Mouse (Mus musculus): ENCODE results near the gene Ints3.

Ints3 gene

DNA sequence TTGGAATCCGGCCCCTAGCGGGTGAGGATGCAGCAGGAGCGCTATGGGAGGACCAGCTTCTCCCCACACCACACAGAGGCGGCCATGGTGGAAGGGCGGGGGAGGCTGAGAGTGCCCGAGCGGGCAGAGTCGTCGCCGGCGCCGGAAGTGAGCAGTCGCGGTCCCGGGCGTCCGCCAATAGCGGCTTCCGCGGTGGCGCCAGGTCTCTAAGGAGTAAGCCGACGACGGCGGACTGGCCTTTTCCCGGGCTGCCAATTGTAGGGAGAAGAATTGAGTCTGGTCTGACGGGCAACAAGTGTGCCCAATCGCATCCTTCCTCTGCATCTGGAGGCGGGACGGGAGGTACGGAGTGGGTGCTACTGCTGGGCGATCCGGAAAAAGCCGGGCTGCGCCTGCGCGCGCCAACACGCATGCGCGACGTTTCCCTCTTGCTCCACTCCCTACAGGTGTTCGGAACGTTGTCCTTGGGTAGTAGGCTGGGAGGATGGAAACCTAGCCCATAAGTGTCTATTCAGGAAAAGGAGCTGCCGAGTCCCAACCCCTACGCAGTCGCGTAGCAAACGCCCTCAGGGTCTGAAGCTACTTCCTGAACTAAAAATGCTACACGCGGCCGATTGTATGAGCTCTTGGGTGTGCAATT lies at the start of gene Ints3:
TSS of gene Ints3 (minus strand) at position 242 of the 640 bp plus-strand sequence.
- DNase-seq = peak; percentile 100

DNA sequence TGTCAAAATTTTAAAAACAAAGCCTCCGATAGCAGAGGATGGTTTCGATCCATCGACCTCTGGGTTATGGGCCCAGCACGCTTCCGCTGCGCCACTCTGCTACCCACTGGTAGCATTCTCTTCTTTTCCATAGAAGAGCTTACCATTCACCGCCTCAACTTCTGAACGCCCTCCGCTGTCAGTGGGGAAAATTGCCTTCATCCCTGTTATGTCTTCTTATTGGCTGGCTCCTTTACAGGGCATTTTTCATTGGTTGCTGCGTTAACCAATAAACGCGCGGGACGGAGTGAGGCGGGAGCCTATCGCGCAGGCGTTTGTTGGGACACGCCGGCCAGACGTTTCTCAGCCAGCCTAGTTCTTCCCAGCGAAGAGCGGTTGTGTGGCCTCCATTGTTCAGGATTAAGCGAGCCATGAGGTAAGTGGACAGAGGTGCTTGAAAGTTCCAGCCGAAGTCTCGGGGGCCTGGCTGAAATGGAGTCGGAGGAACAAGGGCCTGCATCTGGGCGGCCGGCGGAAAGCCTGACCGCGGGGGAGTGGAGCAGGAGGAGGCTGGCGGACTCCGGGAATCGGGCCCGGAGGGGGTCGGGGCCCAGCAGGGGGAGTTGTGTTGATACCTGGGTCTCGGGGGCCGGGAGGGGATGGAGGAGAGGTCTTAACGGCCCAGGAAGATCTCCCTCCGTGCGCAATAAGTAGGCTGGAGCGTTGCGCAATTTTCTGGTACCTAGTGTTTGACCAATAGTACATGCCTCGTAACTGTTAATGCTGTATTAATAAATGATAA lies 42.6 kb upstream of the Ints3 start, which contains the start of gene Ilf2:
TSS of gene Ilf2 (plus strand) at position 296 of the 781 bp plus-strand sequence.
- peak; percentile 97 for DNase-seq

DNA sequence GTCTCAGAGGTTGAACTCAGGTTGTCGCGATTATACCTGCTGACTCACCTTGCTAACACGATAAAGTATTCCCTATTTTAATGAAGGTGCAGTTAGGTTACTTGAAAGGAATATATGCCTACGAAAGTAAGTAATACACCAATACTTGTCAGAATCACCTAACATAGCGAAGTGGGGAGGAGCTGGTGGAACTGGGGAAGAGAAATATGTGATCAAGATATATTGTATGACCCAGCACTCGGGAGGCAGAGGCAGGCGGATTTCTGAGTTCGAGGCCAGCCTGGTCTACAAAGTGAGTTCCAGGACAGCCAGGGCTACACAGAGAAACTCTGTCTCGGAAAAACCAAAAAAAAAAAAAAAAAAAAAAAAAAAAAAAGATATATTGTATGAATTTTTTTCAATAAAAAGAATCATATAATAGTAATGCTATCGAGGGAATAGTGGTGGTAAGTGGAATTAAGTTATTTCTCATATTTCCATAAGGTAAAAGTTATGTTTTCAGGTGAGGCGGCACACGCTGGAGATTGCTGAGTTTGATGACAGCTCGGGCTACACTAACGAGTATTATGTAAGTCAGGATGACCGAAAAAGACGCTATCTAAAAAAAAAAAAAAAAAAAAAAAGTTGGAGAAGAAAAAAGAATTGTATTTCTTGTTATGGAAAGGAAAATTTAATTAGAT lies 41.9 kb upstream of the Ints3 start:
- no peak for DNase-seq

DNA sequence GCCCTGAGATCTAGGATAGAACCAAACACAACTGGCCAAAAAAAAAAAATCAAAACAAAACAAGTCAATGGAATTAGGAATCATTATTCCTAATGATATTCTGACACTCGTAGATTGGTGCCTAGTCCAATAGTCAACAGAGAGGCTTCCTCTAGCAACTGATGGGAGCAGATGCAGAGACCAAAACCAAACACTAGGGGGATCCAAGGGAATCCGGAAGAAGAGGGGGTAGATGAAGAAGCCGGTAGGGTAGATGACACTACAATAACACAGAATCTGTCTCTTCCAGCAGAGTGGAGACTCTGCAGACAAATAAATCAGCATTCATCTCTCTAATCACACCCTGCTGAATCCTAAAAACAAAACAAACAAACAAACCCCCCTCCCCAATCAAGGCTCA lies 38.8 kb upstream of the Ints3 start:
- no peak for DNase-seq

DNA sequence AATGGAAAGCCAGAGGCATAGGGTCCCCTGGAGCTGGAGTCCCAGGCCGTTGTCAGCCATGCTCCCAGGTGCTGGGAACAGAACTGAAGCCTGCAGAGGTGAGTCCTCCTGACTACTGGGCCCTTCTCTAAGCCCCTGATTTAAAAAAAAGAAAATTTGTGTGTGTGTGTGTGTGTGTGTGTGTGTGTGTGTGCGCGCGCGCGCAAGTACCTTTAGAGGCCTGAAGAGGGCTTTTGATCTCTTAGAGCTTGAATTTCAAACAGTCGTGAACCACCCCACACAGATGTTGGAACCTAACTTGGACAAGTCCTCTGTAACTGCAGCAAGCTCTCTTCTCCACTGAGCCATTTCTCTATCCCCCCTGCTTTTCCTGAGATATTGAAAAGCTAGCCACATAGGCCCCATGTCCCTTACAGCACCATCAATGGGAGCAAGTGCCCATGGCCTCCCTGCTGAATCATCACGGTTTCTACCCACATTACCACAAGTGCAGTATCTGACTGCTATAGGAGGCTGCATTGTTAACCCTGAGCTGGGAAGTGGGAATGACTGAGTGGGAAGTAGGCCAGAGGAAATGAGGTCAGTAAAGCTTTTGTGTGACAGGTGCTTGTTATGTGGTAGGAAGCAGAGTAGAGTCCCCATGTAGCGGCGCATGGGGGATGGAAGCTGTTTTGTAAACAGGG lies 34.3 kb upstream of the Ints3 start:
- no peak for DNase-seq

DNA sequence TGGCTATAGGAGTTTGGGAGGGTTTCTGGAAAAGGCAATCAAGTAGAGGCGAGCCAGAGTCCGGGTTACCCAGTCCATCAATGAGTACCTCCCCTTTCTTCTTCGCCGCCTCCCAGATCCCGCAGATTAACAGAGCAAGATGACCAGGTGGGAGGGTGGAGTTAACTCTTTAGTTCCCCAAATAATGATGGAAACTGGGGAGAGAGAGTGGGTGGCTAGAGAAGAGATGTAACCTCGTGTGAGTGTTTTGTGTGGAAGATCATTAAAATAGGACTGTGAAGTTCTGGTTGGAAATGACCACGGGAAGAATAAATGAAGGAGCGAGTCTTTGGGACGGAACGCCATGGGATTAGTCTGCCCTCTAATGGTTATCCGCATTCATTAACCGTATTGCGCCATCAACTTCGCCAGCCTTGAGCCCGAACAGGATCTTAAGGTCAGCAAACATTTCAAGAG lies 32.9 kb upstream of the Ints3 start:
- peak; percentile 63 for DNase-seq

DNA sequence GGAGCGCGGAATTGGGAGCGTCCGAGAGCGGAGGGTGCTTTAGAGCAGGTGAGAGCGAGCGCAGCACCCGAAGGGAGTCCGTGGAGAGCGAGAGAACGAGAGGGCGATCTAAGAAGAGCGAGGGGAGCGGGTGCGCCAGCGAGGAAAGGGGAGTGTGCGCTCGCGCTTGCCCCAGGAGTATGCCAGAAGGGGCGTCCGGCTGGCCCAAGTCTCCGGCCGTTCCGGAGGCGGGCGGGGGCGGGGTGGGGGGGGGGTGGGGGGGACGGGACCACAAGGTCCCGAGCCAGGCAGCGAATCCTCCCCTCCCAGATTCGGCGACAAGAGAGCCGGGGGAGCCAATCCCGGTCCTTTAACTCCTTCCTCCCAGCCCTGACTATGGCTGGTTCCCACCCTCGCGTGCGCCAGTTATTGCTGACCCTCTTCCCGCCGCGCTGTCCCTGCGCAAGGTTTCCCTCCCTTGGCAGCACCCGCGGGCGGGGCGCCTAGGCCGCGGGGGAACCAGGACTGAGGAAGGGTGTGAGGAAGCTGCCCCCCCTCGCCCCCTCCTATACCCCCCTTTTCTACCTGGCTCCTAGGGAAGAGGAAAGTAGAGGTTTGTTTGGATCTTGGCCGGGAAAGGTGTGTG lies 32.4 kb upstream of the Ints3 start, which contains the start of gene Npr1:
TSS of gene Npr1 (minus strand) at position 181 of the 625 bp plus-strand sequence.
- DNase-seq = no peak

DNA sequence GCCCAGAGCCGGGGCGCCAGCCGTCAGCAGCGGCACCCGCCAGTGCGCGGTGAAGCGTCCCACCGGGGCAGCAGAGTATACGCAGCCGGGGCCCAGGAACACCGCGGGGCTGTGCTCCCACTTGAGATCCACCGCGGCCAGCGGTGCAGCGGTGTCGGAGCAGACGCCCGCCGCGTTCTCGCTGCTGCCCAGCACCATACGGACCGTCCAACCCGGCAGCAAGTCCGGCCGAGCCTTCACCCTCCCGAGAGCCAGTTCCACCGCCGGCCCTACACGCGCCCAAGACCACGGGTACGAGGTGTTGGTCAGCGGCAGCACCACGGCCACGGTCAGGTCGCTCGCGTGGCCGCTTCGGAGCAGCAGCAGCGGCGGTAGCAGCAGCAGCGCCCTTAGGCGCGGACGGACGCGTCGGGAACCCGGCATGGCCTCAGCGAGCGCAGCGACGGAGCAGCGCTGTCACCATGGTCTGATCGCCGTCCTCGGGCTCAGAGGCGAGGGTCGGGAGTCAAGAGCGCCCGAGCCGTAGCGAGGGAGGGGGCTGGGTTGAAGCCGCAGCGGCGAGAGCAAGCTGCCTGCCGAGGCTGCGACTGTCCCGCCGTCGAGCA lies 31.8 kb upstream of the Ints3 start:
- DNase-seq = no peak

DNA sequence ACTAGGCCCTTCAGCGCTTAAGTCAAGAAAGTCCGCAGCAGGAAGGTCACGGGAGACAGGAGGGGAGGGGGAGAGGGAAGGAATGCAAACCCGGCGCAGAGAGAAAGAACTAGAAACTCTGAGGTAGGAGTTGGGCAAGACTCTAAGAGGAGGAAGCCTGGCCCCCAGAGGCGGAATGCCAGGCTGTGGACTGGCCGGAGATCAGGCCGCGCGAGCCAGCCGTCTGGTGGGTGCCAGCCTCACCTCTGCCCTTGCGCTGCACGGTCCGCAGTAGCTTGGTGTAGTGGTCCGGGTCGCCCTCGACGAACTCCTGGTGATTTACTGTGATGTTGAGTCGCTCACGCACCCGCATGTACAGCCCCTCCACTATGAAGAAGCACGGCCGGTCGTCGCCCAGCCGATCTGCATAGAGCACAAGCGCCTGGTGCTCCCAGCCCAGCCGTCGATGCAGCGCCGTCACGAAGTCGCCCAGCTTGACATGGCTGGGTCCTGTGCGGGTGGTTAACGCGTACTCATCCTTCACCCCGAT lies 31.2 kb upstream of the Ints3 start:
- no peak for DNase-seq

DNA sequence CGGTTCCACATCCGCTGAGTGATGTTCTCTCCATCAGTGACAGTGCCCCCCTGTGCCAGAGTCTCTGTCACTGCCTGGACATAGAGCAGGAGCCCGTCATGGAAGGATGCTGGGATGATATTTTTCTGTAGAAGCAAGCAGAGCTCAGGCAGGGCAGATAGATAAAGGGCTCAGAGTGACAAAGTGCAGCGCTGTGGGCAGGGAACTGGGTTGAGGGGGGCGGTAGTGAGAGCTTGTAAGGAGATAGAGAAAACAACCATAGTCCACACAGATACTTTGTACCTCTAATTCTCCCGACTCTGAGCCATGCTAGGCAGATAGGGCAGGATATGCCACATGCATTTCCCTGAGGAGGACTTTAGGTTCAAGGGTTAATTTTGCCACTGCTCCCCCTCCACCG lies 29.2 kb upstream of the Ints3 start:
- DNase-seq = no peak

DNA sequence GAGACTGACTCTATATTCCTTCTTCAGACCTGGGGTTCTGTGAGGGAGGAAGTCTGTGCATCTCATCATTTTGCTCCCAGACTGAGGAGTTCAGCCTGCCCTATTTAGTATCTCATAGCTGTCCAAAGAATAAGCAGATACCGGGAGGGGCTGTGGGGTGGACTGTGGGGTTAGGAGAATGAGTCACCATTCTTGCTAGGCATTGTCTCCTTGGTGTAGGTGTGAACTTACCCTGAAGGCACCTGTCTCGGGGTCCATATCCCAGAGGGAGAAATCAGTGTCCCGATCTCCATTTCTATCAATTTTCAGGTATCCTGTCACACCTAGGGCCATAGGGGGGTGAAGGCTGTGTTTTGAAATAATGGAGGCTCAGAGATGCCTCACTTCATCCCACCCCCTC lies 28.5 kb upstream of the Ints3 start:
- no peak for DNase-seq

DNA sequence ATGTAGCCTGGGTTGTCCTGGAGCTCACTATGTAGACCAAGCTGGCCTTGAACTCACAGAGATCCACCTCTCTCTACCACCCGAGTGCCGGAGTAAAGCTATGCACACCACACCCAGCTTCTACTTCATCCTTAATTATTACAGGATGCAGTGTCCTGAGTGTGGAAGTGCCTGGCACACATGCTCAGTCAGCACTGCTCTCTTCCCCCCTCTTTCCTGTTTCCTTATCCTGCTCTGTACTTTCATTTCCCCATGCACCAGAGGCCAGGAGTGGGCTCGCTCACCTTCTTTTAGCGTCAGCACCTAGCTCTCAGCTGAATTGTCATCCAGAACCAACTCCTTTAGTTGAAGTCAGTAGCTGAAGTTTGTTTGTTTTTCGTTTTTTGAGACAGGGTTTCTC lies 26.9 kb upstream of the Ints3 start:
- no peak for DNase-seq

DNA sequence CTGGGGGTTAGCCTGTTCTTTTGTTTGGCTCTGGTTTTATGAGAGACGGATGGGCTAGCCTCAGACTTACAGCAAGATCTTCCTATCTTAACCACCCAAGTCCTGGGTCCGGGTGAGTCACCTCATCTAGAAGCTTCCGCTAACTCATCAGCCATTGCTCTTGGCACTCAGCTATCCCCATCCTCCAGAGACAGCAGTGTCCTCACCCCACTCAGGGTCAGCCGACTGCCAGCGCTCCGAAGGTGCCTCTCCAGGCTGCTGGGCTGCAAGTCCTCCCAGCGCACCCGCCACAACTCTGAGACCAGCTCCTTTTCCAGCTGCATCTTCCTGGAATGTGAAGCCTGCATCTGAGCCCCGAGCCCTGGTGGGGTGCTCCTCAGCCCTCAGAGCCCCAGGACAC lies 26.3 kb upstream of the Ints3 start:
- DNase-seq = no peak

DNA sequence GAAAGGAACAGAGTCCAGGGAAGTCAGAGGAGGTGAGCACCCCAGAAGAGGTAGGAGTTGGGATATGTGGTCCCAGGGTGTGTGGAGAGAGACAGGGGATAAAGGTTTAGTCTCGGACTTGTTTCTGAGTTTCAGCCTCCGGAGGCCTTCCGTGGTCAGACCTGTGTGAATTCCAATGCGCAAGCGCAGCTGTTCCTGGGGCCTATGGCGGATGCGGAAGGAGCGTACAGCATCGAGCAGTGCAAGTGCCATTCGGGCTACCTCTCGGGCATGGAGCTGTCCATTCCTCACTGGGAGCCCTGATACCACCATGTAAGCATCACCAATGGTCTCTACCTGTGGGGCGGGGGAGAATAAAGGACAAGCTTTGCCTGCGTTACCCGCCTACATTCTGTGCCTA lies 21.5 kb upstream of the Ints3 start:
- DNase-seq = no peak

DNA sequence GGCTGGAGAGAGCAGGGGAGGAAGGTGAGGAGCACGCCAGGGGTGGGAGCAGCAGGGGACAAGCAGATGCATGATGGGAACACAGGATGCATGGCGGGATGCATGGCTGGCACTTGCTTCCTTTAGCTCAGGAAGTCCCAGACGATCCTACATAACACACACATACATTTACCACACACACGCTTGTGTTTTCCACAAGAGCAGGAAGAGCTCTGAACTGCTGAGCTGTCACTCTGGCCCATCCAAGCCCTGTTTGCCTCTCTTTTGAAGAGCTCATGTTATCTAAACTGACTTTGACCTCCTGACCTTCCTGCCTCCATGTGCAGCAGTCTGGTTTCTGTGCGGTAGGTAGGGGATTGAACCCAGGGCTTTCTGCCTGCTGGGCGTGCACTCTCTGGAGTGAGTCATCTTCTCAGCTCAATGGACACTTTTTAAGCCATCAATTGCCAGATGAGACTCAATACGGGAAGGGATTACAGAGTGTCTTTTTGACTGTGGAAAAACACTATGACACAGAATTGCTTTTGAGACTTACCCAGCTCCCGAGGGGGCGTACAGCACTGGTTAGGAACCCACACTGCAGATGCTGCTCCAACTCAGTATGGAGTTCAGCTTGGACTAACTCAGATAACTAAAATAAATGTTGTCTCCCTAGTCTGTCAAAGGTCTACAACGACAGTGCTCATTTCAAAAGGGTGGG lies 18.1 kb upstream of the Ints3 start:
- DNase-seq = peak; percentile 71

DNA sequence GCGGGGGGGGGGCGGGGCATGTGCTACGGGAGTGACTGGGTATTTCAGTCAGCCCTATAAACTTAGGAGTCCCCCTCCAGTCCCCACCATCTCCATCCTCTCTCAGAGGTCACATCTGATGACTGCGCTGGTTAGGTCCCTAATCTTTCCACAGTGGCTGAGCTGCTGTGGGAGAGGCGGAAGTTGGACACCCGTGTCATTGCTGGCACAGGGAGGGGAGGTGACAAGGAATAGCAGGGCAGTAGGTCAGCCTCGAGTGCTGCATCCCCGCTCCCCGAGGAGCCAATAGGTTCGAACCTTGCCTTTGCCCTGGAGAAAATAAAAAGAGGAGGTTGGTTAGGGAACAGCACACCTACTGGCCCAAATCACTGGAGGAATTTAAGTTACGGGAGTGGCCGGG lies 17.5 kb upstream of the Ints3 start:
- no peak for DNase-seq

DNA sequence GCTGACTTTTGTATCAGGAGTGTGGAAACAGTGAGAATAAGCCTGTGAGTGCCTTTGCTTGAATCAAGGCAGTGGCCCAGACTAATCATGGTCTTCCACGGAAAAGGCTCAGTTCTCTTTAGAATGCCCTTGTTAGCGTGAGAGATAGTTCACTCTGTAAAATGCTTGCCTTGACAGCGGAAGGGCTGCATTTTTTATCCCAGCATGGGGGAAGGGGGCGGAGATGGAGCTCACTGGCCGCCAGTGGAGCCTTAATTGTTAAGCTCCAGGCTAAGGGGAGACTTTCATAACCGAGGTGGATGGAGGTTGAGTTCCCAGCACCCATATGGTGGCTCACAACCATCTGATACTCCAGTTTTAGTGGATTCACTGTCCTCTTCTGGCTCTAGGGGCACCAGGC lies 15.2 kb upstream of the Ints3 start:
- no peak for DNase-seq

DNA sequence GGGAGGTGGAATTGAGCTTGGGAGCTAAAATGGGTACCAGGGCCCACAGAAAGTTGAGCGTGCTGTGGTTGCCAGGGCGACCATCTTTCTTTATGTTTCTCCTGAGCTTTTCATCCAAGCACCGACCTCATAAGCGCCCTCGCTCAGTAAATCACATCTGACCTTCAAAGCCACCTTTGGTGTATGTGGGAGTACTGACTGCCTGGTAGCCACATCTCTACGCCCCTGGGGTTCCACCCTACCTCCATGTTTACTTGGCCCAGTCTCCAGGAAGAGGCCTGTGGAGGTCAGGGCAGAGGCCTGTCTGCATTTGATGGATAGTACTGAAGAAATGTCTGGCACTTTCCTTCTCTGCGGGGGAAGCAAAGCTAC lies 13.7 kb upstream of the Ints3 start:
- no peak for DNase-seq

DNA sequence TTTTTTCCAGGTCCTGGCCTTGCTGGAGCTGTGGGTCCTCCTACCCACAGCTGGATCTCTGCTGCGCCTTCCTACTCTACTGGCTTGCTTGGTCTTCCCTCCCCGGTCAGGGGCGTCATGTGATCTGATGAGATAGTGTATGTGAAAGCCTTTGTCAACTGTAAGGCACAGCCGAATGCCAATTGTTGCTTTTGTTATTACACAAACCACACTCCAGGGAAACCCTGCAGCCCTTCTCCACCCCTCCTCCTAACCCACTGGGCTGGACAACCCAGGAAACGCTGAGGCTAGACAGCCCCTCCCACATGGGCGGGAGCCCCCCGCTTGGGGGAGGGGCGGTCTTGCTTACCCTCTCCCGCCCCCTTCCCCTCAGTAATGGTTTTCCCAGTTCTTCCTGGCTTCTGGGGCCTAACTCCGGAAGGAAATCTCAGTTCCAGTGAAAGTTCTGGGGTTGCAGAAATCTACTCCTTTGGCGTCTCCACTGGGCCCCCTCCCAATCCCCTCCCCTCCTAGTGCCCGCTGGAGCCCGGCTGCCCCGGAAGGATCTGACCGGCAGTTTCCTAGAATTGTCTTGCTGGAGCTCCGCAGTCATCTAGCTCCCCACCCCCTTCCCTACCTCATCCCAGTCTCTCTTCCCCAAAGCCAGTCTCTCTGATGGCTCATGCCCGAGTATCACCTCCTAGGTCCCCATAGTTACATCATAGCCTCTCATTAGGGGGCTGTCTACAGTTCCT lies 13.1 kb upstream of the Ints3 start:
- DNase-seq = peak; percentile 53

DNA sequence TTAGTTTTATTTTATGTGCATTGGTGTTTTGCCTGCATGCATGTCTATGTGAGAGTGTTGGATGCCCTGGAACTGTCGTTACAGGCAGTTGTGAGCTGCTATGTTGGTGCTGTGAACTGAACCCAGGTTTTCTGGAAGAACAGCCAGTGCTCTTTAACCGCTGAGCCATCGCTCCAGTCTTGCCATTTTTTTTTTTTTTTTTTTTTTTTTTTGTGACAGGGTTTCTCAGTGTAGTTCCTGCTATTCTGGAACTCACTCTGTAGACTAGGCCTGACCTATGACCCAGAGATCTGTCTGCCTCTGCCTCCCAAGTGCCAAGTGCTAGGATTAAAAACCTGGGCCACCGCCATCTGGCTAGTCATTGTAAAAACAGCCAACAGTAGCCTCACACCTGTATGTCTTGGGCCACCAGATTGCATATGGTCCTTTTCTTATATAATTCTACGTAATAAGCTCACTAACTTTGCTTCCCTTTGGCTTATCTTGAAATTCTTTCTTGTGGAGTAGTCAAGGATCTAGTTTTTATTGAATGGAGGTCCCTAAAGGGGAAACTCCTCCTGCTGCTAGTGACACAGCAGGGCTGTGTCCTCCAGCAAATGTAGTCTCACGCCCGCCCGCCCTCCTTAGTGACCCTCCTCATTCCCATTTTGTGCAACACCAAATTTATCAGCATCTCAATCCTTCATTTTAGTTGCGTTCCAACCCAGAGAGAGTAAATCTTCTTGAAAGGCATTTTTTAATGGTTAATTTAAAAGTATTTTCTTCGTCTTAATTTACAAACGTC lies 12.2 kb upstream of the Ints3 start:
- DNase-seq = no peak
